Mouse (Mus musculus) neural tube, embryonic 12.5 days (tissue): ENCODE measurements around the gene Ube4a. TPM values are rescaled to one million over a fixed set of nuclear protein-coding genes. Genes with fewer than 3 reads are reported as not detected.
A peak's percentile ranks its signal among the peaks of the same experiment; 100 is the strongest.

Experiments used
- ATAC-seq: fragments of 200-750 bp; cut with Nextera tagmentation; 2 replicates; pipeline ENCODE4 v1.8.0; 2017; ENCODE audit warnings: low read depth, mild to moderate bottlenecking, moderate TSS enrichment, moderate library complexity; ENCODE audit not compliant: low FRiP score
- H3K27ac ChIP-seq: fragments of 300-500 bp; sonication (generic); 2 replicates; pipeline ENCODE4 v1.5.1; 2016
- H3K27me3 ChIP-seq: fragments of 300-500 bp; sonication (generic); replicated peaks from 2 replicates; pipeline ENCODE4 v1.6.1; 2016; ENCODE audit warnings: mild to moderate bottlenecking
- H3K36me3 ChIP-seq: fragments of 300-500 bp; sonication (generic); 2 replicates; pipeline ENCODE4 v1.6.1; 2016; ENCODE audit warnings: mild to moderate bottlenecking
- H3K4me1 ChIP-seq: fragments of 300-500 bp; sonication (generic); 2 replicates; pipeline ENCODE4 v1.6.1; 2016
- H3K4me2 ChIP-seq: fragments of 300-500 bp; sonication (generic); replicated peaks from 2 replicates; pipeline ENCODE4 v1.6.1; 2016; ENCODE audit warnings: mild to moderate bottlenecking
- H3K4me3 ChIP-seq: fragments of 300-500 bp; sonication (generic); 2 replicates; pipeline ENCODE4 v1.5.1; 2016
- H3K9ac ChIP-seq: fragments of 300-500 bp; sonication (generic); 2 replicates; pipeline ENCODE4 v1.6.1; 2016; ENCODE audit warnings: mild to moderate bottlenecking
- H3K9me3 ChIP-seq: fragments of 300-500 bp; sonication (generic); 2 replicates; pipeline ENCODE4 v1.6.1; 2016; ENCODE audit warnings: mild to moderate bottlenecking
- WGBS: fragments of 180-500 bp; shearing (Covaris S2); methylation state at CpG from one replicate; pipeline ENCODE4 v1.1.7; 2016; 5-methylcytosine and 5-hydroxymethylcytosine counted together
- polyA plus RNA-seq: library from polyadenylated mRNA; unstranded; fragments of >200 nt; fragmentation: Nextera tagmentation; extraction: Ambion mirVana; gene quantifications from 2 replicates; pipeline ENCODE4 v1.2.1, GENCODE M21; 2016

Ube4a gene
- polyA plus RNA-seq, 1 experiment from 2014 or later, result 34.3 TPM

GRCm38 (mm10) chr9:44920374-44921122, 44.9 kb downstream of the Ube4a start, which contains the start of gene Atp5l:
TSS of gene Atp5l (minus strand) at chr9:44920742.
- H3K9me3 ChIP-seq, result no peaks in the 10 kb centered on the region
- H3K9ac ChIP-seq, result peak within 1 kb of the TSS; percentile 92
- ATAC-seq, result peak; percentile 83
- H3K27me3 ChIP-seq, result no peaks in the 10 kb centered on the region
- peak within 1 kb of the TSS; percentile 43; the same call in 1 of the 2 replicates for H3K27ac ChIP-seq
- under 1% methylated on average over 48 of the region's 48 CpGs for WGBS
- H3K4me2 ChIP-seq, result peak within 1 kb of the TSS; percentile 91
- H3K36me3 ChIP-seq, result peaks cover under 1% of the 10 kb centered on the region; the same call in 1 of the 2 replicates
- peak within 1 kb of the TSS; percentile 97 for H3K4me3 ChIP-seq
- peaks cover 5% of the 10 kb centered on the region for H3K4me1 ChIP-seq

GRCm38 (mm10) chr9:44919606-44920005, 45.8 kb downstream of the Ube4a start:
- Histone ChIP-seq H3K9ac (peak overlapping the region; percentile 92), H3K4me1 (peaks cover 14% of the 10 kb centered on the region), H3K4me2 (peak overlapping the region; percentile 91), H3K36me3 (no peaks in the 10 kb centered on the region), H3K9me3 (no peaks in the 10 kb centered on the region), H3K27ac (no peak overlapping the region), H3K4me3 (peak overlapping the region; percentile 97), H3K27me3 (no peaks in the 10 kb centered on the region)
- ATAC-seq, result no peak
- WGBS, result 44% methylated on average over 2 of the region's 2 CpGs

DNA sequence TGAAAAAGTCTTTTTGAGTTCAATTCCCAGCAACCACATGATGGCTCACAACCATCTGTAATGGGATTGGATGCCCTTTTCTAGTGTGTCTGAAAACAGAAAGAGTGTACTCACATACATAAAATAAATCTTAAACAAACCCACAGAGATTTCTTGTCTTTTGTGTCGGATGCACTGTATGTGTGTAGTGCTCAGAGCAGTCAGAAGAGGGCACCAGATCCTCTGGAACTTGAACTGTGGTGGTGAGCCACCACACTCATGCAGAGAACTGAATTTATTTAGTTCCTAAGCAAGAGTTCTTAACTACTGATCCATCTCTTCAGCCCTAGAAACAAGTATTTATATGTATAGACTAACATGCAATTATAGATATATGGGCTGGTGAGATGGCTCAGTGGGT, 49.2 kb downstream of the Ube4a start:
- Histone ChIP-seq H3K4me2 (no peak overlapping the region), H3K27me3 (no peaks in the 10 kb centered on the region), H3K36me3 (peaks cover 16% of the 10 kb centered on the region), H3K4me3 (no peak overlapping the region), H3K9ac (no peak overlapping the region), H3K4me1 (peaks cover 14% of the 10 kb centered on the region), H3K9me3 (no peaks in the 10 kb centered on the region), H3K27ac (no peak overlapping the region)
- ATAC-seq, result no peak
- WGBS, result 54% methylated on average over 1 of the region's 1 CpGs

- H3K36me3 ChIP-seq, result peaks cover 26% of the 10 kb centered on the region
- no peak overlapping the region for H3K27ac ChIP-seq
- peaks cover 14% of the 10 kb centered on the region for H3K4me1 ChIP-seq
- H3K4me2 ChIP-seq, result no peak overlapping the region; the same call in 1 of the 2 replicates
- H3K9me3 ChIP-seq, result no peaks in the 10 kb centered on the region
- WGBS, result 39% methylated on average over 4 of the region's 4 CpGs
- ATAC-seq, result no peak
- no peak overlapping the region for H3K9ac ChIP-seq
- H3K27me3 ChIP-seq, result no peaks in the 10 kb centered on the region
- no peak overlapping the region for H3K4me3 ChIP-seq
Observed at GRCm38 (mm10) chr9:44914706-44915105, 50.7 kb downstream of the Ube4a start.

GRCm38 (mm10) chr9:44911365-44911764, 54.0 kb downstream of the Ube4a start:
- Histone ChIP-seq H3K4me3 (no peak overlapping the region), H3K4me2 (no peak overlapping the region), H3K4me1 (peaks cover 10% of the 10 kb centered on the region), H3K9ac (no peak overlapping the region), H3K9me3 (no peaks in the 10 kb centered on the region), H3K27me3 (no peaks in the 10 kb centered on the region), H3K27ac (no peak overlapping the region), H3K36me3 (peaks cover 30% of the 10 kb centered on the region)
- WGBS, result 93% methylated on average over 4 of the region's 4 CpGs
- no peak for ATAC-seq

GRCm38 (mm10) chr9:44905620-44906019, 59.8 kb downstream of the Ube4a start:
- no peaks in the 10 kb centered on the region for H3K27me3 ChIP-seq
- H3K4me2 ChIP-seq, result no peak overlapping the region
- H3K27ac ChIP-seq, result no peak overlapping the region
- H3K9me3 ChIP-seq, result no peaks in the 10 kb centered on the region
- H3K4me1 ChIP-seq, result no peaks in the 10 kb centered on the region
- ATAC-seq, result no peak
- peaks cover 9% of the 10 kb centered on the region for H3K36me3 ChIP-seq
- 87% methylated on average over 4 of the region's 4 CpGs for WGBS
- no peak overlapping the region for H3K9ac ChIP-seq
- H3K4me3 ChIP-seq, result no peak overlapping the region

DNA sequence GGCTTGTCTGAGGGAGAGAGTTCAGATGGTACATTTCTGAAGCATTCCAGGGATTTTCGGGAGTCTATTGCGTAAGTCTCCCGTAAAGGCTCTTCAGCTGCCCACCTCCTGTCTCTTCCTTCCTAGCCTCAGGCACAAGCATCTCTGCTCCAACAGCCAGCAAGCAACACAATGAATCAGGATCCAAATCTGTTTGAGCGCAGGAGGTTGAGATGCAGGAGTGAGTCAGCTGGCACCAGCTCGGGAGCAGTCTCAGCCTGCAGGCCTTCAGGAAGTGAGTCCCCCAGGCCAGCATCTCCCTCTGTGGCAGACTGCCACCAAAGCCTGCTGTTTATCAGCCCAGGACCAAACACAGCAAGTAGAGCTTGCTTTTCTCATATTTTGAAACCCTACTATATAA, 60.4 kb downstream of the Ube4a start:
- WGBS, result 73% methylated on average over 5 of the region's 5 CpGs

GRCm38 (mm10) chr9:44903856-44904255, 61.5 kb downstream of the Ube4a start:
- no peaks in the 10 kb centered on the region for H3K4me1 ChIP-seq
- H3K4me3 ChIP-seq, result no peak overlapping the region
- H3K27me3 ChIP-seq, result no peaks in the 10 kb centered on the region
- H3K36me3 ChIP-seq, result no peaks in the 10 kb centered on the region
- WGBS, result 82% methylated on average over 4 of the region's 4 CpGs
- H3K27ac ChIP-seq, result no peak overlapping the region
- H3K9ac ChIP-seq, result no peak overlapping the region
- no peak for ATAC-seq
- H3K4me2 ChIP-seq, result no peak overlapping the region
- no peaks in the 10 kb centered on the region for H3K9me3 ChIP-seq

More for the DNA sequence above, 60.4 kb downstream of the Ube4a start:
- ATAC-seq, result no peak
- no peak overlapping the region for H3K9ac ChIP-seq
- no peaks in the 10 kb centered on the region for H3K4me1 ChIP-seq
- no peak overlapping the region for H3K27ac ChIP-seq
- H3K36me3 ChIP-seq, result 0 out of 2 replicates have a peak, but pooled peaks cover 5% of the 10 kb centered on the region
- no peak overlapping the region for H3K4me3 ChIP-seq
- H3K27me3 ChIP-seq, result no peaks in the 10 kb centered on the region
- no peak overlapping the region for H3K4me2 ChIP-seq
- no peaks in the 10 kb centered on the region for H3K9me3 ChIP-seq

- Histone ChIP-seq H3K9ac (no peak overlapping the region), H3K4me3 (no peak overlapping the region), H3K27me3 (no peaks in the 10 kb centered on the region), H3K4me1 (no peaks in the 10 kb centered on the region), H3K36me3 (no peaks in the 10 kb centered on the region), H3K27ac (no peak overlapping the region), H3K9me3 (no peaks in the 10 kb centered on the region), H3K4me2 (no peak overlapping the region)
- WGBS, result 77% methylated on average over 4 of the region's 4 CpGs
- ATAC-seq, result no peak
Observed at GRCm38 (mm10) chr9:44900402-44900801, 65.0 kb downstream of the Ube4a start.

DNA sequence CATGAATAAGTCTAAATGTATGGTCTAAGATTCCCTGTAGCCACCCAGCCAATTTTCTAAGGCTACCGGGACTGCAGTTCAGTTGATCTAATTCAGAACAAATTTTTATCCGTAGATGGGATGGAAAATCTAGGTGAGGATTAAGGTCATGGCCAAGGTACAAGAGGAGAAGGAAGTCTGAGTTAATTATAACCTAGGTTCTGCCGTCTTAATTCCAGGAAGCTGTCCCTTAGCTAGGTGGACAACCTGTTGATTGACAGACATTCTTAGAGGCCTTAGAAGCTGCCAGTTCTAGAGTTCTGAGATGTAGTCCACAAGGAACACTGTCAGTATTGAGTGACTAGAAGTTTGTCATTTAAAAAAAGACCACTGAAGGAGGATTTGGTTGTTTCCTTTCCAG, 65.7 kb downstream of the Ube4a start:
- H3K4me3 ChIP-seq, result no peak overlapping the region
- no peaks in the 10 kb centered on the region for H3K4me1 ChIP-seq
- H3K27ac ChIP-seq, result no peak overlapping the region
- 85% methylated on average over 3 of the region's 3 CpGs for WGBS
- no peaks in the 10 kb centered on the region for H3K36me3 ChIP-seq
- ATAC-seq, result no peak
- no peaks in the 10 kb centered on the region for H3K27me3 ChIP-seq
- no peak overlapping the region for H3K4me2 ChIP-seq
- no peak overlapping the region for H3K9ac ChIP-seq
- no peaks in the 10 kb centered on the region for H3K9me3 ChIP-seq

GRCm38 (mm10) chr9:44897024-44897423, 68.4 kb downstream of the Ube4a start:
- 59% methylated on average over 4 of the region's 4 CpGs for WGBS
- ATAC-seq, result no peak
- Histone ChIP-seq H3K4me3 (no peak overlapping the region), H3K4me2 (no peak overlapping the region), H3K4me1 (no peaks in the 10 kb centered on the region), H3K9ac (no peak overlapping the region), H3K27me3 (no peaks in the 10 kb centered on the region), H3K27ac (no peak overlapping the region), H3K9me3 (no peaks in the 10 kb centered on the region), H3K36me3 (no peaks in the 10 kb centered on the region)

GRCm38 (mm10) chr9:44892664-44893063, 72.7 kb downstream of the Ube4a start:
- Histone ChIP-seq H3K4me1 (no peaks in the 10 kb centered on the region), H3K9me3 (no peaks in the 10 kb centered on the region), H3K27me3 (no peaks in the 10 kb centered on the region), H3K4me3 (no peak overlapping the region), H3K36me3 (no peaks in the 10 kb centered on the region), H3K9ac (no peak overlapping the region), H3K27ac (no peak overlapping the region), H3K4me2 (no peak overlapping the region)
- no peak for ATAC-seq
- WGBS, result 76% methylated on average over 3 of the region's 3 CpGs

- Histone ChIP-seq H3K4me1 (no peaks in the 10 kb centered on the region), H3K27me3 (no peaks in the 10 kb centered on the region), H3K9me3 (no peaks in the 10 kb centered on the region), H3K4me2 (no peak overlapping the region), H3K4me3 (no peak overlapping the region), H3K9ac (no peak overlapping the region), H3K36me3 (no peaks in the 10 kb centered on the region), H3K27ac (no peak overlapping the region)
- no peak for ATAC-seq
- WGBS, result 80% methylated on average over 6 of the region's 6 CpGs
Observed at GRCm38 (mm10) chr9:44891210-44891609, 74.2 kb downstream of the Ube4a start.
